8 mouse cellular contexts compared by ENCODE assay signal in the genomic region with DNA sequence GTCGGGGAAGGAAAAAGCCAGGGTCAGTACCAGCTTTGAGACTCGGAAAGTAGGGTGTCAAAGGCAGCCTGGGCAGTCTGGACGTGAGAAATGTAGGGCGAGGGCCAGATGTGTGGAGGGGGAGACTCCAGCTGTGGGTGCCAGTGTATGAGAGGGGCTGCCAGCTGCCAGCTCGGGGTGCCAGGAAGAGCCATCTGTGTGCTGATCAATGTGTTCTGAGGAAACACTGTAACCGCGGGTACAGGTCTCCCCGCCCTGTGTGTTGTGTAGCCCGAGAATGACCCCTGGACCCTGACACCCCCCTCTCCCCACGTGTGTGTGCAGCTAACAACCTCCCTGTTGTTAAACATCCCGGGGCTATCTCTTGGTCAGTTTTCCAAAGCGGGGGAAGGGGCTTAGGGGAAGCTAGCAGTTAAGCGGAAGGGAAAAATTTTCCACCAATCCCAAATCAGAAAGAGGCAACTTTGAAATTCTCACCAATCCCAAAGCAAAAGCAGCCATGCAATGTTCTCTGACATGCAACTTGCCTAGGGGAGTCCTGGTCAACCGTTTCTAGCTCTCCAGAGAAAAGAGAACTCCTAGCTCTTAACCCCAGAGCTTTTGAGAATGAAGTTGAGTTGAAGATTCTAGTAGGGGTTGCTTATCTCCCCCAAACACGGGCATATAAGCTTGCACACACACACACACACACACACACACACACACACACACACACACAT. TPM values are rescaled to one million over a fixed set of nuclear protein-coding genes. Genes with fewer than 3 reads are reported as not detected.
DNase-seq lines count a peak whose midpoint lies in the region; ATAC-seq and TF ChIP-seq lines count a peak whose summit lies in the region.

No protein-coding gene starts in this region.

- TF ChIP-seq CTCF in C2C12 (IDR thresholded peaks at IDR 0.05; ENCODE audit: control insufficient read depth, insufficient read depth, insufficient read length) = no peak
- no peak for TF ChIP-seq CTCF in olfactory bulb, adult 2 months (IDR thresholded peaks at IDR 0.05; ENCODE audit: insufficient read depth, low read depth, low read length)

- peak; percentile 2; the same call in 1 of the 2 replicates for TF ChIP-seq POLR2A in olfactory bulb, adult 2 months (IDR thresholded peaks at IDR 0.05; ENCODE audit: insufficient read depth, low read depth, low read length)

- ATAC-seq in frontal cortex, adult (ENCODE audit: low TSS enrichment) = peak; percentile 20
- ATAC-seq in embryonic facial prominence, embryonic 11.5 days (replicated peaks; ENCODE audit: insufficient number of reproducible peaks, low FRiP score, low TSS enrichment, low read depth) = 0 out of 2 replicates have a peak, but pooled peaks have one; percentile 5
- ATAC-seq in intestine, embryonic 16.5 days = peak; percentile 60

- DNase-seq in frontal cortex, adult 2 months (ENCODE audit: extremely low spot score in 1 of 2, low spot score in 1 of 2) = no peak
- no peak for DNase-seq in embryonic facial prominence, embryonic 11.5 days (ENCODE audit: low spot score)
- no peak for DNase-seq in cerebellum, adult 11 months
- DNase-seq in kidney, adult 9 months = no peak

- no peaks in the 10 kb centered on the region for H3K9me3 ChIP-seq in embryonic facial prominence, embryonic 11.5 days (replicated peaks; ENCODE audit: control insufficient read depth, low read length)
- H3K9me3 ChIP-seq in intestine, embryonic 16.5 days (ENCODE audit: control insufficient read depth, low read length) = no peaks in the 10 kb centered on the region

- H3K4me2 ChIP-seq in embryonic facial prominence, embryonic 11.5 days (ENCODE audit: low read depth, low read length) = peak overlapping the region; percentile 83
- peak overlapping the region; percentile 95 for H3K4me2 ChIP-seq in intestine, embryonic 16.5 days (ENCODE audit: low read depth, low read length)

- no peak overlapping the region for H3K4me3 ChIP-seq in C2C12 (ENCODE audit: insufficient read depth, poor library complexity, severe bottlenecking)
- H3K4me3 ChIP-seq in embryonic facial prominence, embryonic 11.5 days (ENCODE audit: low read depth, low read length) = peak overlapping the region; percentile 48
- peak overlapping the region; percentile 55 for H3K4me3 ChIP-seq in intestine, embryonic 16.5 days (ENCODE audit: low read length)
- peak overlapping the region; percentile 65 for H3K4me3 ChIP-seq in olfactory bulb, adult 2 months (ENCODE audit: insufficient read depth, low read depth, low read length)

- no peak overlapping the region for H3K27ac ChIP-seq in embryonic facial prominence, embryonic 11.5 days (replicated peaks; ENCODE audit: low read depth, low read length)
- H3K27ac ChIP-seq in intestine, embryonic 16.5 days (ENCODE audit: low read length) = no peak overlapping the region
- H3K27ac ChIP-seq in olfactory bulb, adult 2 months (ENCODE audit: insufficient read depth, low read depth, low read length) = peak overlapping the region; percentile 79

- peak overlapping the region; percentile 46 for H3K9ac ChIP-seq in embryonic facial prominence, embryonic 11.5 days (replicated peaks; ENCODE audit: low read length)
- peak overlapping the region; percentile 69 for H3K9ac ChIP-seq in intestine, embryonic 16.5 days (ENCODE audit: low read depth, low read length)

- no peaks in the 10 kb centered on the region for H3K36me3 ChIP-seq in C2C12 (ENCODE audit: control insufficient read depth, insufficient read depth)
- H3K36me3 ChIP-seq in embryonic facial prominence, embryonic 11.5 days (replicated peaks; ENCODE audit: control insufficient read depth, insufficient read depth, low read depth, low read length) = no peaks in the 10 kb centered on the region
- H3K36me3 ChIP-seq in intestine, embryonic 16.5 days (ENCODE audit: control insufficient read depth, insufficient read depth, low read length) = no peaks in the 10 kb centered on the region

- H3K27me3 ChIP-seq in C2C12 (ENCODE audit: control insufficient read depth, insufficient read depth, insufficient read length) = no peaks in the 10 kb centered on the region
- no peaks in the 10 kb centered on the region for H3K27me3 ChIP-seq in embryonic facial prominence, embryonic 11.5 days (ENCODE audit: control insufficient read depth, insufficient read depth, low read length)
- H3K27me3 ChIP-seq in intestine, embryonic 16.5 days (replicated peaks; ENCODE audit: control insufficient read depth, insufficient read depth, low read length) = no peaks in the 10 kb centered on the region

- H3K4me1 ChIP-seq in embryonic facial prominence, embryonic 11.5 days (ENCODE audit: control insufficient read depth, insufficient read depth, low read length) = peaks cover 9% of the 10 kb centered on the region; the same call in 1 of the 2 replicates
- H3K4me1 ChIP-seq in intestine, embryonic 16.5 days (ENCODE audit: control insufficient read depth, insufficient read depth, low read length) = peaks cover 13% of the 10 kb centered on the region
- peaks cover 19% of the 10 kb centered on the region for H3K4me1 ChIP-seq in olfactory bulb, adult 2 months (ENCODE audit: control insufficient read depth, insufficient read depth, low read length)

- WGBS in embryonic facial prominence, embryonic 11.5 days = 7% methylated on average over 15 of the region's 15 CpGs
- WGBS in intestine, embryonic 16.5 days = 8% methylated on average over 15 of the region's 15 CpGs
- 2% methylated on average over 15 of the region's 15 CpGs for WGBS in olfactory bulb, adult 2 months

- no peaks in the 10 kb centered on the region for H3K79me3 ChIP-seq in C2C12 (ENCODE audit: low read depth)

- no peaks in the 10 kb centered on the region for H3K79me2 ChIP-seq in C2C12 (ENCODE audit: control insufficient read depth, insufficient read depth)

- H3ac ChIP-seq in C2C12 (ENCODE audit: control insufficient read depth, insufficient read length, low read depth) = peak overlapping the region; percentile 39

TF ChIP-seq in C2C12, 6 proteins besides CTCF, POLR2A, EP300 and RAD21:
- TF ChIP-seq MAX (IDR thresholded peaks at IDR 0.05) = no peak
- no peak for TF ChIP-seq CEBPB (IDR thresholded peaks at IDR 0.05; ENCODE audit: low read depth)
- no peak for TF ChIP-seq MYOG (IDR thresholded peaks at IDR 0.05; ENCODE audit: control insufficient read depth, extremely low read depth, insufficient read length)
- no peak for TF ChIP-seq MYOD1 (IDR thresholded peaks at IDR 0.05; ENCODE audit: control insufficient read depth, insufficient read length, low read depth)

RNA-seq across cellular contexts. Expression of a gene that starts 0.6 kb away (rescaled TPM):
- polyA plus RNA-seq in frontal cortex, adult 2 months (2012; rRNA removed) = 40.2 and 44.9 TPM in 2 replicates
- polyA plus RNA-seq in C2C12 (2012; fragmentation: generic; extraction: Trizol) = 0.73 TPM
- polyA plus RNA-seq in embryonic facial prominence, embryonic 11.5 days (2014; fragmentation: Nextera tagmentation; extraction: Ambion mirVana) = 12.7 and 13.1 TPM in 2 replicates
- polyA plus RNA-seq in intestine, embryonic 16.5 days (2015; fragmentation: Nextera tagmentation; extraction: Ambion mirVana) = 13.2 and 15.6 TPM in 2 replicates
- polyA plus RNA-seq in olfactory bulb, adult 2 months (2012; ENCODE audit: insufficient read depth, insufficient read length, low replicate concordance, missing spikeins) = not detected in 2 replicates

RNA-seq across cellular contexts. Expression of a gene that starts 24.2 kb away (rescaled TPM):
- 752 and 876 TPM in 2 replicates for polyA plus RNA-seq in frontal cortex, adult 2 months (2012; rRNA removed)
- polyA plus RNA-seq in C2C12 (2012; fragmentation: generic; extraction: Trizol) = not detected
- 1.8 and 2.4 TPM in 2 replicates for polyA plus RNA-seq in embryonic facial prominence, embryonic 11.5 days (2014; fragmentation: Nextera tagmentation; extraction: Ambion mirVana)
- 1.8 TPM in 2 replicates for polyA plus RNA-seq in intestine, embryonic 16.5 days (2015; fragmentation: Nextera tagmentation; extraction: Ambion mirVana)
- polyA plus RNA-seq in olfactory bulb, adult 2 months (2012; ENCODE audit: insufficient read depth, insufficient read length, low replicate concordance, missing spikeins) = 767 and 807 TPM in 2 replicates

RNA-seq across cellular contexts. Expression of a gene that starts 34.1 kb away (rescaled TPM):
- polyA plus RNA-seq in frontal cortex, adult 2 months (2012; rRNA removed) = 0.14 and 0.21 TPM in 2 replicates
- polyA plus RNA-seq in C2C12 (2012; fragmentation: generic; extraction: Trizol) = 0.05 TPM
- 0.17 and 0.32 TPM in 2 replicates for polyA plus RNA-seq in embryonic facial prominence, embryonic 11.5 days (2014; fragmentation: Nextera tagmentation; extraction: Ambion mirVana)
- polyA plus RNA-seq in intestine, embryonic 16.5 days (2015; fragmentation: Nextera tagmentation; extraction: Ambion mirVana) = 0.18 and 0.24 TPM in 2 replicates
- polyA plus RNA-seq in olfactory bulb, adult 2 months (2012; ENCODE audit: insufficient read depth, insufficient read length, low replicate concordance, missing spikeins) = not detected in 2 replicates

RNA-seq across cellular contexts. Expression of a gene that starts 39.6 kb away (rescaled TPM):
- 31.7 and 39.5 TPM in 2 replicates for polyA plus RNA-seq in frontal cortex, adult 2 months (2012; rRNA removed)
- polyA plus RNA-seq in C2C12 (2012; fragmentation: generic; extraction: Trizol) = 0.15 TPM
- polyA plus RNA-seq in embryonic facial prominence, embryonic 11.5 days (2014; fragmentation: Nextera tagmentation; extraction: Ambion mirVana) = 0.53 and 0.56 TPM in 2 replicates
- polyA plus RNA-seq in intestine, embryonic 16.5 days (2015; fragmentation: Nextera tagmentation; extraction: Ambion mirVana) = 2.7 and 3.0 TPM in 2 replicates
- polyA plus RNA-seq in olfactory bulb, adult 2 months (2012; ENCODE audit: insufficient read depth, insufficient read length, low replicate concordance, missing spikeins) = not detected in 2 replicates

RNA-seq across cellular contexts. Expression of a gene that starts 45.9 kb away (rescaled TPM):
- 0.16 and 0.21 TPM in 2 replicates for polyA plus RNA-seq in frontal cortex, adult 2 months (2012; rRNA removed)
- 0.05 TPM for polyA plus RNA-seq in C2C12 (2012; fragmentation: generic; extraction: Trizol)
- polyA plus RNA-seq in embryonic facial prominence, embryonic 11.5 days (2014; fragmentation: Nextera tagmentation; extraction: Ambion mirVana) = 0.08 TPM in 1 of 2 replicates, not detected in the other
- polyA plus RNA-seq in intestine, embryonic 16.5 days (2015; fragmentation: Nextera tagmentation; extraction: Ambion mirVana) = 0.05 and 0.12 TPM in 2 replicates
- not detected in 2 replicates for polyA plus RNA-seq in olfactory bulb, adult 2 months (2012; ENCODE audit: insufficient read depth, insufficient read length, low replicate concordance, missing spikeins)

Comparison
In these comparisons a context has a peak if more than half of its experiments do, and no peak if none do; other contexts are left out.
1. ATAC-seq: peak in every context shown above with its lines; median percentile 60 in intestine, embryonic 16.5 days; 20 in frontal cortex, adult; 5 in embryonic facial prominence, embryonic 11.5 days.
2. RNA of a gene that starts 24.2 kb away (polyA plus RNA-seq): 767 to 807 TPM in olfactory bulb, adult 2 months and 752 to 876 TPM in frontal cortex, adult 2 months; 1.8 to 2.4 TPM in embryonic facial prominence, embryonic 11.5 days, 1.8 TPM in intestine, embryonic 16.5 days and not detected in C2C12 (single experiment); every median in the first group is over 100 times any median in the second.